Mouse (Mus musculus): ENCODE measurements around the gene Fam183b. TPM values are rescaled to one million over a fixed set of nuclear protein-coding genes. Genes with fewer than 3 reads are reported as not detected.

Gene Fam183b
- polyA plus RNA-seq (2017; shearing (Covaris generic)): not detected

GRCm38 (mm10) chr11:58801558-58802228, at the start of gene Fam183b:
Fam183b (minus strand) TSS chr11:58801960.

GRCm38 (mm10) chr11:58846919-58847461, 45.2 kb upstream of the Fam183b start, which contains the start of gene Gm12258:
Gm12258 (plus strand) TSS chr11:58847158.

GRCm38 (mm10) chr11:58838951-58839350, 37.2 kb upstream of the Fam183b start, which contains the start of gene Olfr311:
Olfr311 (plus strand) TSS chr11:58839251.

GRCm38 (mm10) chr11:58828937-58829336, 27.2 kb upstream of the Fam183b start, which contains the start of gene Olfr312:
Olfr312 (plus strand) TSS chr11:58829237.

GRCm38 (mm10) chr11:58814700-58815099, 12.9 kb upstream of the Fam183b start, which contains the start of gene Olfr313:
Olfr313 (plus strand) TSS chr11:58815000.

GRCm38 (mm10) chr11:58782480-58783089, 19.2 kb downstream of the Fam183b start, which contains the start of gene Olfr314:
Olfr314 (plus strand) TSS chr11:58782952.

GRCm38 (mm10) chr11:58772888-58773287, 28.9 kb downstream of the Fam183b start, which contains the start of gene Olfr315:
Olfr315 (plus strand) TSS chr11:58773188.

GRCm38 (mm10) chr11:58752434-58752833, 49.3 kb downstream of the Fam183b start, which contains the start of gene Olfr316:
Olfr316 (plus strand) TSS chr11:58752734.

Other genes with a start within 250 kb of the Fam183b start
- 1 to 10 TPM in 1 of 2 experiments, not detected in 1; 1.3 TPM for gene Olfr328, start 246.3 kb downstream of the Fam183b start, polyA plus RNA-seq (2017; shearing (Covaris generic))
- gene Olfr224, start 231.4 kb downstream of the Fam183b start, polyA plus RNA-seq (2017; shearing (Covaris generic)): under 1 TPM; 0.24 to 0.29 TPM
- gene Olfr325, start 224.2 kb downstream of the Fam183b start, polyA plus RNA-seq (2017; shearing (Covaris generic)): not detected
- not detected for gene Olfr324, start 206.8 kb downstream of the Fam183b start, polyA plus RNA-seq (2017; shearing (Covaris generic))
- gene 2210407C18Rik, start 185.9 kb downstream of the Fam183b start, polyA plus RNA-seq (2017; shearing (Covaris generic)): under 1 TPM in 1 of 2 experiments, not detected in 1; 0.66 TPM
- not detected for gene Olfr323, start 171.5 kb downstream of the Fam183b start, polyA plus RNA-seq (2017; shearing (Covaris generic))
- under 1 TPM; 0.07 to 0.29 TPM for gene Trim58, start 161.5 kb downstream of the Fam183b start, polyA plus RNA-seq (2017; shearing (Covaris generic))
- not detected for gene Olfr322, start 143.2 kb downstream of the Fam183b start, polyA plus RNA-seq (2017; shearing (Covaris generic))
- under 1 TPM in 1 of 2 experiments, not detected in 1; 0.48 TPM for gene Olfr320, start 120.9 kb downstream of the Fam183b start, polyA plus RNA-seq (2017; shearing (Covaris generic))
- gene Olfr319, start 102.8 kb downstream of the Fam183b start, polyA plus RNA-seq (2017; shearing (Covaris generic)): under 1 TPM in 1 of 2 experiments, not detected in 1; 0.10 TPM
- under 1 TPM; 0.07 to 0.40 TPM for gene Olfr318, start 77.9 kb downstream of the Fam183b start, polyA plus RNA-seq (2017; shearing (Covaris generic))
- not detected for gene Olfr317, start 62.7 kb downstream of the Fam183b start, polyA plus RNA-seq (2017; shearing (Covaris generic))
- not detected for gene Olfr316, start 49.2 kb downstream of the Fam183b start, polyA plus RNA-seq (2017; shearing (Covaris generic))
- not detected for gene Olfr315, start 28.8 kb downstream of the Fam183b start, polyA plus RNA-seq (2017; shearing (Covaris generic))
- under 1 TPM in 1 of 2 experiments, not detected in 1; 0.39 TPM for gene Olfr314, start 19.0 kb downstream of the Fam183b start, polyA plus RNA-seq (2017; shearing (Covaris generic))
- not detected for gene Olfr313, start 13.0 kb upstream of the Fam183b start, polyA plus RNA-seq (2017; shearing (Covaris generic))
- under 1 TPM in 1 of 2 experiments, not detected in 1; 0.10 TPM for gene Olfr312, start 27.3 kb upstream of the Fam183b start, polyA plus RNA-seq (2017; shearing (Covaris generic))
- gene Olfr311, start 37.3 kb upstream of the Fam183b start, polyA plus RNA-seq (2017; shearing (Covaris generic)): under 1 TPM; 0.12 to 0.17 TPM
- gene Gm12258, start 45.2 kb upstream of the Fam183b start, polyA plus RNA-seq (2017; shearing (Covaris generic)): 10 to 100 TPM in 1 of 2 experiments, 1 to 10 TPM in 1; 7.6 to 12.7 TPM
- 10 to 100 TPM in 1 of 2 experiments, 1 to 10 TPM in 1; 6.5 to 10.4 TPM for gene 2810021J22Rik, start 65.3 kb upstream of the Fam183b start, polyA plus RNA-seq (2017; shearing (Covaris generic))
- 10 to 100 TPM; 10.1 to 11.1 TPM for gene Zfp39, start 102.3 kb upstream of the Fam183b start, polyA plus RNA-seq (2017; shearing (Covaris generic))
- under 1 TPM; 0.04 to 0.98 TPM for gene Btnl10, start 115.9 kb upstream of the Fam183b start, polyA plus RNA-seq (2017; shearing (Covaris generic))
- gene Rnf187, start 137.0 kb upstream of the Fam183b start, polyA plus RNA-seq (2017; shearing (Covaris generic)): 100 to 1,000 TPM; 265 to 350 TPM
- gene Hist3h2ba, start 147.0 kb upstream of the Fam183b start, polyA plus RNA-seq (2017; shearing (Covaris generic)): 10 to 100 TPM; 19.5 to 31.1 TPM
- 10 to 100 TPM; 17.6 to 36.4 TPM for gene Hist3h2a, start 152.7 kb upstream of the Fam183b start, polyA plus RNA-seq (2017; shearing (Covaris generic))
- gene Trim17, start 152.7 kb upstream of the Fam183b start, polyA plus RNA-seq (2017; shearing (Covaris generic)): 1 to 10 TPM in 1 of 2 experiments, under 1 TPM in 1; 0.16 to 2.8 TPM
- gene Trim11, start 176.1 kb upstream of the Fam183b start, polyA plus RNA-seq (2017; shearing (Covaris generic)): 10 to 100 TPM; 46.7 to 64.0 TPM

Measured in inflammation-experienced regulatory T-cells (primary cell).